Mouse (Mus musculus): ENCODE results near the gene Tbrg4. TPM values are rescaled to one million over a fixed set of nuclear protein-coding genes. Genes with fewer than 3 reads are reported as not detected.

The Tbrg4 gene
- total and polyA plus RNA-seq, 3 experiments, result 192 to 756 (median 278) TPM

DNA sequence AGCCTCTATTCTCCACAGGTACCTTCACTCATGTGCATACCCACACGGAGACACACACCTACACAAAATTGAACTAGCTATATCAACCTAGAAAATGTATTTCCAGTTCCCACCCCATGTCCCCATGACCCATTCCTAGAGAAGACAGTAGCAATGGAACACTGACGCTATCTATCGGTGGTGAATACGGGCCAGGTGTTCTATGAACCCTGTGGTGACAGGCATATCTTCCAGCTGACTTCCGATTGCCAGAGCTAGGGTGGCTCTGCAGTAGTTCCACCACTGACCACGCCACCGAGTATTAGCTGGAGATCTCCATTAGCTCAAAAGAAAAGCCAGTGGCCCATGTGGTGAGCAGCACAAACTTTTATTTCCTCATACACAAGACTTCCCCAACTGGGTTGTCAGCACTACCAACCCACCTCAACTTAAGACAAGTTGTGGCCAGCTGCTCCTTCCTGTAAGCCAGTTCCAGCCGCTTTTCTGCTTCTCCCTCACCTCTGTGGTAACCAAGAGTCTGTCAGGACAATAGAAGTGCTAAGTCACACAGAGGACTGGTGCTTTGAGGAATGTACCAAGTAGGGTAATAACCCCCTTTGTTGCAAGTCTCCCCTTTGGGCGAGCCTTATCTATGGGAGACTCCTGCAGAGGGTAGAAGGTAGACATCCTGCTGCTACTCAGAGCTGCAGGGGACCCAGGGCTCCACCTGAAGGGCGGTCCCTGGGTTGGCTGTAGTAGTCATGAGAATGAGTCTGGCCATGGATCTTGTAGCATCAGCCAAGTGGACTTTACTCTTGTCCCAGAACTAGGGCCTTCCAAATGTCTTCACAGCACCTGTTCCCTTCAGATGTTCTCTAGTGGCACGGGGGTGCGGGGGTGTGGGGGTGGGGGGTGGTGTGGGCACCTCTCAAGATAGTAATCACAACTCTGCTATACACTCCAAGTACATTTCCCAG lies 10.3 kb downstream of the Tbrg4 start:
- Histone ChIP-seq H3K27me3 (ENCODE audit: control insufficient read depth in 1 of 2, insufficient read depth in 2 of 2, low read length in 2 of 2) (no peaks in the 10 kb centered on the region), H3K4me1 (ENCODE audit: control insufficient read depth in 1 of 2, insufficient read depth in 2 of 2, low read length in 2 of 2) (no peaks in the 10 kb centered on the region), H3K36me3 (ENCODE audit: control insufficient read depth in 1 of 2, insufficient read depth in 2 of 2, low read length in 2 of 2) (peaks cover 0 to 22% of the 10 kb centered on the region in 2 experiments; a peak in 2 of 4 replicates), H3K9ac (ENCODE audit: control insufficient read depth, low read depth, low read length, poor library complexity, severe bottlenecking) (no peak overlapping the region), H3K79me2 (ENCODE audit: control insufficient read depth, insufficient read depth, low read length, poor library complexity) (peaks cover 5% of the 10 kb centered on the region; the same call in 1 of the 2 replicates), H3K27ac (ENCODE audit: control insufficient read depth, low read depth, low read length) (no peak overlapping the region), H3K4me3 (ENCODE audit: control insufficient read depth in 1 of 2, insufficient read depth in 1 of 2, low read depth in 2 of 2, low read length in 2 of 2) (no peak overlapping the region), H3K9me3 (replicated peaks; ENCODE audit: insufficient read depth, low read length) (no peaks in the 10 kb centered on the region)
- 0 out of 2 replicates have a peak, but pooled peaks have one; percentile 10 for TF ChIP-seq TBP (IDR thresholded peaks at IDR 0.05; ENCODE audit: low read depth, low read length)
- peak; percentile 86 for TF ChIP-seq POLR2AphosphoS2 (IDR thresholded peaks at IDR 0.05; ENCODE audit: low read length)
- TF ChIP-seq KAT2A (conservative IDR thresholded peaks at IDR 0.05; ENCODE audit: low read depth, low read length), result no peak
- TF ChIP-seq POLR2AphosphoS5 (IDR thresholded peaks at IDR 0.05; ENCODE audit: borderline replicate concordance, low read depth, low read length), result 0 out of 2 replicates have a peak, but pooled peaks have one; percentile 51
- TF ChIP-seq POLR2A (IDR thresholded peaks at IDR 0.05; ENCODE audit: control insufficient read depth in 1 of 2, insufficient read depth in 1 of 2, low read depth in 1 of 2, low read length in 2 of 2, poor library complexity in 1 of 2), result peak in 1 of 2 experiments; percentile 53; a peak in 1 of 4 replicates
- DNase-seq (ENCODE audit: low read depth, low spot score), result peak; percentile 52

DNA sequence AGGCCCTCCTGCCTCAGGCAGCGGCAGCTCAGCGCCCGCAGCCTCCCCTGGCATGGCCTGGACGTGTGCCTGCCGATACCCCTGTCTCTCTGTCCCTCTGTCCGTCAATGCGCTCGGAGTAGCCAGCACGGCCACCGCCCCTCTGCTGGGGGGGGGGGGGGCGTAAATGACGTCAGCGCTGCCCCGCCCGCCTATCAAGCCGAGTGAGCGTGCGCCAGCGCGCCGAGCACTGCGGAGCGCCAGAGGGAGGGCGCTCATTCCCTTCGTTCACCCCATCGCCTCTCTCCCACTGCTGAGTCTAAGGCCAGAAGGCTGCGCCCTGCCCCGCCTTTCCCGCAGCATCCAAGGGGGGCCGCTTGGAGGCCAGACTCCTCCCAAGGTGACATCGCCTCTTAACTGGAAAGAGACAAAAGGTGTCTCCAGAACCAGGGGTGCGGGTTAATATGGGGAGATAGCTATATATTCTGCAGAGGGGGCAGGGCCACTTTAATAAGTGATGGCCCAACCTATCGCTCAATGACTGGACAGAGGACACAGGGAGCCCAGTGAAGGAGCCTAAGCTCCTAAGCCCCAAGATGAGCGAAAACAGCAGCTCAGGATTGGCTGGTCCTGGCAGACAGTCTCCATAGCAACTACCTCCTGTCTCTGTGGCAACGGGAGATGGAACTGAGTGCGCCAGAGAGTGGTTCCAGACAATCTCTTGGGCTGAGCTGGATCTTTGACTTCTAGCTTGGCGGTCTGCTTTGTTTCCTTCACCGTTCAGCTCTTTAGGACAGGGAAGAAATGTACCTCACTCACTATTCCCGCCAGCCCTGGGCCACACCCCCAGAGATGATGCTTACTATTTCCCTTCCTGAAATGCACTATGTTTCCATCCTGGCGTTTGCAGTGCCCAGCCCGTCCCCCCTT lies 20.1 kb downstream of the Tbrg4 start, which contains the start of gene Nacad:
Gene Nacad (minus strand): TSS at position 563 of the 909 bp plus-strand sequence.
- DNase-seq (ENCODE audit: low read depth, low spot score), result no peak
- Histone ChIP-seq H3K9ac (ENCODE audit: control insufficient read depth, low read depth, low read length, poor library complexity, severe bottlenecking) (no peak within 1 kb of the TSS), H3K27me3 (ENCODE audit: control insufficient read depth in 1 of 2, insufficient read depth in 2 of 2, low read length in 2 of 2) (no peaks in the 10 kb centered on the region), H3K9me3 (replicated peaks; ENCODE audit: insufficient read depth, low read length) (no peaks in the 10 kb centered on the region), H3K79me2 (ENCODE audit: control insufficient read depth, insufficient read depth, low read length, poor library complexity) (no peaks in the 10 kb centered on the region), H3K27ac (ENCODE audit: control insufficient read depth, low read depth, low read length) (no peak within 1 kb of the TSS), H3K36me3 (ENCODE audit: control insufficient read depth in 1 of 2, insufficient read depth in 2 of 2, low read length in 2 of 2) (no peaks in the 10 kb centered on the region), H3K4me1 (ENCODE audit: control insufficient read depth in 1 of 2, insufficient read depth in 2 of 2, low read length in 2 of 2) (peaks cover 0 to 9% of the 10 kb centered on the region in 2 experiments; a peak in 2 of 4 replicates), H3K4me3 (ENCODE audit: control insufficient read depth in 1 of 2, insufficient read depth in 1 of 2, low read depth in 2 of 2, low read length in 2 of 2) (no peak within 1 kb of the TSS)
- TF ChIP-seq SIN3A (IDR thresholded peaks at IDR 0.05; ENCODE audit: low read length) (no peak), TCF12 (IDR thresholded peaks at IDR 0.05; ENCODE audit: low read depth, low read length) (no peak), MXI1 (IDR thresholded peaks at IDR 0.05; ENCODE audit: low read depth, low read length) (no peak), USF2 (IDR thresholded peaks at IDR 0.05; ENCODE audit: borderline replicate concordance in 1 of 2, insufficient read depth in 1 of 2, low read depth in 1 of 2, low read length in 2 of 2) (no peak), HCFC1 (IDR thresholded peaks at IDR 0.05; ENCODE audit: low read depth, low read length) (no peak), ZNF384 (IDR thresholded peaks at IDR 0.05; ENCODE audit: low read depth, low read length) (no peak), MYB (IDR thresholded peaks at IDR 0.05; ENCODE audit: low read depth, low read length) (no peak), EP300 (IDR thresholded peaks at IDR 0.05; ENCODE audit: low read depth in 1 of 2, low read length in 2 of 2) (no peak), MAZ (IDR thresholded peaks at IDR 0.05; ENCODE audit: low read depth, low read length) (no peak), BHLHE40 (IDR thresholded peaks at IDR 0.05; ENCODE audit: borderline replicate concordance, low read depth, low read length) (no peak), MAX (IDR thresholded peaks at IDR 0.05; ENCODE audit: low read length) (no peak), NELFE (IDR thresholded peaks at IDR 0.05; ENCODE audit: low read depth, low read length) (no peak)
